Mouse (Mus musculus) layer of hippocampus, adult 9-10 months (tissue): ENCODE results near the gene Ube3b.
A peak's percentile ranks its signal among the peaks of the same experiment; 100 is the strongest.

Experiments used
- DNase-seq: peaks from one replicate; pipeline ENCODE4 v3.0.0; 2022; ENCODE audit warnings: low spot score

Gene Ube3b

GRCm38 (mm10) chr5:114428621-114429020 is 48.2 kb downstream of the Ube3b start:
- no peak for DNase-seq

- no peak for DNase-seq
Observed at GRCm38 (mm10) chr5:114429781-114430180, 49.4 kb downstream of the Ube3b start.

GRCm38 (mm10) chr5:114434359-114434758 is 54.0 kb downstream of the Ube3b start:
- DNase-seq: no peak

GRCm38 (mm10) chr5:114435588-114435987 is 55.2 kb downstream of the Ube3b start:
- no peak for DNase-seq

GRCm38 (mm10) chr5:114443566-114444367 is 63.4 kb downstream of the Ube3b start, which contains the start of the genes Mmab and Mvk:
Gene Mmab, minus strand, starts transcription at chr5:114444060.
Gene Mvk, plus strand, starts transcription at chr5:114444269.
- peak; percentile 99 for DNase-seq

- no peak for DNase-seq
Observed at GRCm38 (mm10) chr5:114444368-114444692, 63.9 kb downstream of the Ube3b start.

- DNase-seq: no peak
Observed at GRCm38 (mm10) chr5:114449011-114449410, 68.6 kb downstream of the Ube3b start.

GRCm38 (mm10) chr5:114456287-114456686 is 75.9 kb downstream of the Ube3b start:
- no peak for DNase-seq

GRCm38 (mm10) chr5:114456995-114457605 is 76.7 kb downstream of the Ube3b start:
- no peak for DNase-seq

- DNase-seq: peak; percentile 41
Observed at GRCm38 (mm10) chr5:114461238-114461637, 80.8 kb downstream of the Ube3b start.

- DNase-seq: no peak
Observed at GRCm38 (mm10) chr5:114462067-114463040, 81.9 kb downstream of the Ube3b start.

GRCm38 (mm10) chr5:114464561-114464960 is 84.2 kb downstream of the Ube3b start:
- no peak for DNase-seq

- DNase-seq: no peak
Observed at GRCm38 (mm10) chr5:114465641-114466040, 85.2 kb downstream of the Ube3b start.

- DNase-seq: no peak
Observed at GRCm38 (mm10) chr5:114467019-114467418, 86.6 kb downstream of the Ube3b start.

- no peak for DNase-seq
Observed at GRCm38 (mm10) chr5:114467430-114467829, 87.0 kb downstream of the Ube3b start.

- DNase-seq: no peak
Observed at GRCm38 (mm10) chr5:114468007-114468406, 87.6 kb downstream of the Ube3b start.

- no peak for DNase-seq
Observed at GRCm38 (mm10) chr5:114470359-114470758, 90.0 kb downstream of the Ube3b start.
